Mouse (Mus musculus) lung, postnatal 4 days (tissue): Measurements from ENCODE around the gene Ssh1.

Experiments used
- DNase-seq, 2 experiments: peaks; one replicate each; pipeline ENCODE4 v3.0.0; 2021

Gene Ssh1

DNA sequence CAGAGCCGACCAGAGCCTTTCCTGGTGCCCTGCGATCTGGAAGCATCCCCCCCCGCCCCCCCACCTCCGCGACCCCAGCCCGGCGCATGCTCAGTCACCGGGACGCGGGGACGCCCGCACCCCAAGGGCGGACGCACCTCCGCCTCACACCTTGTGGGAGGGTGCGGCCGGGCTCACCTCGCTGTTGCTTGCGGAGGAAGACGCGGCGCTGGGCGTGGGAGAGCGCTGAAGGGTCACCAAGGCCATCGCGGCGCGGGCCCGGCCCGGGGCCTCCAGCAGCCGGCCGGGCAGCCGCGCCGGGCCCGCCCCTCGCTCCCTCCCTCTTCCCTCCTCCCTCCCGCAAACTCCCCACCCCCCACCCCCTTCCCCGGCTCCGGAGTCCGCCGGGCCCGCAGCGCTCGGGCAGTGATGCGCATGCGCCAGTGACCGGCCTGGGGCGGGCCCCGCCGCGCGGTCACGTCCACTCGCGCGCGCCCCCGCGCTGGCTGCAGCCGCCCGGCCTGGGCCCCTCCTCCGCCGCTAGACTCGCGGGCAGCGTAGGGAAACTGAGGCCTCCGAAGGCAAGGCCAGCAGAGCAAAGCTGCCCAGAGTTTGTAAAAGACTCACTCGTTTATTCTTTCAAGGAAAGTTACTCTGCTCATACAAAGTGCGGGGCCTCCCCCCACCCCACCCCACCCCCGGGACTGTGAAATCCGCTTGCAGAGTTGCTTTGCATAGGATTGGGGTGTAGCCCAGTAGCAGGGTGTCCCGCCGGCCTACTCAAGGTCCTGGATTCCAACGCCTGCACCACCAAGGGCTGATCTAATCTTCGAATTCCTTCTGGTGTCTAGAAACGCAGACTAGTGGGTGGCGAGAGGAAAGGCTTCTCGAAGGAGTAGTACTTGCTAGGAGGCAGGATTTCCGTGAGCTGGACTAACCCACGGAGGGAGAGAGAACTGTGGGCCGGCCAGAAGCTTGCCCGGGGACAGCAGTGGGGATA is at the start of gene Ssh1:
TSS of gene Ssh1 (minus strand) at position 408 of the 979 bp plus-strand sequence.
- DNase-seq = peak; percentile 93 to 96

DNA sequence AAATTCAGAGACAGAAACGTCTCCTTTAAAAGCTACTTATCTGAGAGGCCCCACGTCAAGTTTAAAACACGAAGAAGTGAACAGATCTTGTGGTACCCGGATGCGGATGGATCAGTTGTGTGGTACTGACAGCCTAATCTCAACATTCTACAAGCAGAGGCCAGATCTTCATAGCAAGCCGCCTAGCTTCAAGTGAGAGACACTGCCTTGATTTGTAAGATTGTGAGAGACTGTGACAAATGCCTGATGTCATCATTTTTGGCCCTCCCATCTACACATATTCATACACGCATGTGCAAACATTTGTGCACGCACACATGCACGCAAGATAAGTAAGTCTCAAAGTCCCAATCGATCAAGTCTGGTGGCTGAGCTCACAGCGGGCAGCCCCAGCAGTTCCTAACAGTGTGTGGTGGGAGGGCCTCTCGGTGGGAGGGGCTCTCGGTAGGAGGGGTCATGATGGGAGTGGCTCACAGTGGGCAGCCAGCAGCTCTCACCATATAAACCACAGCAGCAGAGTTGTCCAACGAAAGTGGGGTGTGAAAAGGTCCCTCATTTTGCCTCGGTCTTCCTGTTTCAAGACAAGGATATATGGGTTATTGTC is 47.7 kb upstream of the Ssh1 start:
- peak; percentile 69 to 71 for DNase-seq

DNA sequence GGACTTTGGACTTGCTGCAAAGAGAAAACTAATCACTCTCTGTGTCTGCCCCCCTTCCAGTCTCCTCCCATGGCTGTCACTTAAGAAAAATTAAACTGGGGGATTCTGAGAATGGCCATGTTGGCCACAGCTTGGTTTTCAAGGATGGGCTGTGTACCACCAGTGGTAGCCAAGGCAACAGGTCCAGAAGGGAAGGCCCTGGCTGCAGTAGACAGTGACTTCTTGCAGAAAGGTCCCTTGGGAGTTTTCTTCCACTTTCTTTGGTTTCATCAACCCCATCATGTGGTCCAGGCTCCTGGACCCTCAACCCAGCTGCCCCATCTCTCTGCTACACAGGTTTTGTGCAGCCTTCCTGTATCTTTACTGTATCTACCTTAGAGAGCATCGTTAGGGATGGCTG is 47.2 kb upstream of the Ssh1 start:
- no peak for DNase-seq

DNA sequence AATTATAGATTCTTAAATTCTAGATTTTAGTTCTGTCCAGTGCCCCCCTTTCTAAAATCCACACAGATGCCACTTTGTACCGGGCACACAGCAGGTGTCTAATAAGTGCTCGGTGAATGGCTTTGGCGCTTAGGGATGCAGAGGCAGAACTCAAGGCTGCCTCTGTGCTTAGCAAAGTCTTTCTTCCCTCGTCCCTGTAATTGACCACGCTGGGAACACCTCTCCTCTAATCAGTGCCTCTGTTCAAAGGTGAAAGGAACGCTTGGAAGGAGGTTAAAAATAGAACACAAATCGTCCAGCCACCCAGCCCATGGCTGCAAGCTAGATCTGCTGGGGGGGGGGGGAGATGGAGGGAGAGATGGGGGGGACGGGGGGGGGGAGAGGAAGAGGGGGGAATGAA is 46.8 kb upstream of the Ssh1 start:
- no peak for DNase-seq

DNA sequence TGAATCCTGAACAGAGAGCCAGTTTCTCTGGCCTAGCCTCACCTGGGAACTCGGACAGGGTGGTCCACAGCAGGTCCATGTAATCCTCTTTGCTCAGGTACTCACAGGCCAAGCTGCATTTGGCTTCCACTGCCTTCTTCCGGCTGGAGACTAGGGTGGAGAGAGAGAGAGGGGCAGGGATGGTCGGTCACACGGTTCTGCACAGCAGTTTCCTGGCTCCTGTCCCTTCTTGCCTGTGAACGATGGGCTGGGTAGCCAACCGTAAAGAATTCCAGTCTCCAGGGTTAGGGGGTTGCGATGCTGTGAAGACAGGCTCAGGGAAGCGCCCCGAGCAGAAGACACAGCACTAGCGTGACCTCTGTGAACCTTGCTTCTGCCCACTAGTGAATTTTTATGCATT is 41.4 kb upstream of the Ssh1 start:
- no peak for DNase-seq

DNA sequence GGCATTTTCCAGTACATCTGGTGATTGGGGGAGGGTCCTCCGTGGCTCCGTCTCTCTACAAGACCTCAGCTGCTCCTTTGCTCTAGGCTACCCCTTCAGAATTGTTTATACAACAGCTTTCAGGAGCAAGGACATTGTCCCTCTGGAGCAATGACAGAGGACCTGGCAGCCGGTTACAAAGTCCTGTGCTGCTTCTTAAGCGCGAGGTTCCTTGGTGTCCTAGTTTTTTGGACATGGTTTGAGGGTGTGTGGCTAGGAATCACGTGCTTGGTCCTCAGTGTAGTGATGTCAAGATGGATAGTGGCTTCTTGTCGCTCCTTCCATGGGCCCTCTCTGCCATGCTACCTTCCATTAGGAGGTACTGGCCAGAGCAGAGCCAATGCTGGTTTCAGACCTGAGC is 40.7 kb upstream of the Ssh1 start:
- DNase-seq = no peak

DNA sequence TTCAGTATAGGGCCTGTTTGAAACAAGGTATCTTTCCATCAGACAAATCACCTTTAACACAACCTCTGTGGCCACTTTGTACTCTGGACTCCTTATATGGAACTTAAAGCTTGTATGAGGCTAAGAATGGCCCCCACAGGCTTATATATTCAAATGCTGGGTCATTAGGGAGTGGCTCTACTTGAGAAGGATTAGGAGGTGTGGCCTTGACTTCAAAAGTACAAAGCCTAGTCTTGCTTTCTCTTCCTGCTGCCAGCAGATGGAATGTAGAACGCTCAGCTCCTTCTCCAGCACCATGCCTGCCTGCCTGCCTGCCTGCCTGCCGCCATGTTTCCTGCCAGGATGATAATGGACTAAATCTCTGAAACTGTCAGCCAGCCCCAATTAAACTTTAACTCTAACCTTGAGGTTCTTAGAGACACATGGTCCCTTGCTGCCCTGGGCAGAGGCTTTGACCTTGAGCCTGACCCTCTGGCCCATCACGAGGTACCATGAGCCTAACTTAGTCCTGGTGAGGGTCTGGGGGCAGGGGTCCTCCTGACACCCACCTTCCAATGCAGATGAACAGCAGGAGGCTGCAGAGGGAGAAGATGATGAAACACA is 38.6 kb upstream of the Ssh1 start:
- DNase-seq = no peak

DNA sequence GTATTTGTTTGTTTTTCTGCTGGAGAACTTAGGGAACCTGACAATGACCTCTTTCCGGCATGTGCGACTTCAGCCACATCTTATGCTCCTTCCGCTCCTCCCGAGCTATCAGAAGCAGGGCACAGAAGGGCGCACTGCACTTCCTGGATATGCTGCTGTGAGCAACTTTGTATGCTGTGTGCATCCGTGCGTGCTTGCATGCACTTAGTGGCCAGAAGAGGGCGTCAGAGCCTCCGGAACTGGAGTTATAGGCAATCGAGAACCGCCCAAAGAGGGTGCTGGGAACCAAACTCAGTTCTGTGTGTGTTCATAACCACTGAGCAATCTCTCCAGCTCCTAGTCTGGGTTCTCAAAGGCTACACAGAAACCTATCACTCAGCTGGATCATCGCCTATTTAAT is 37.0 kb upstream of the Ssh1 start:
- no peak for DNase-seq

DNA sequence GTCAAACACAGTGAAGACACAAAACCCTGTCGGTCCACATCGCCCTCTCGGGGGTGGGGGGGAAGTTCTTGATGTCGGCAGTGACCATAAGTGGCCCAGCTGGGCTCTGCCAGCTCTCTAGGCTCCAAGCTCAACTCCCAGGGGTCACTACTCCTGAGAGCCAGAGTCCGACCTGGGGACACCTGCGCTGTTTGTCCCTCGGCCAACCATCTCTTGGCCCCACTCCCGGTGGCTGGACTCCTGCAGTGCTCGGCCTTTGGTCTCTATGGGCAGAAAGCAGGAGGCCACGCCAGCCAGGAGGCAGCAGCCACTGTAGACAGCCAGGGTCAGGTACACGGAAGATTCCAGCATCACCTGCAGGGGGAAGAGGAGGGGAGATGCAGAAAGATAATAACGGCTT is 34.4 kb upstream of the Ssh1 start:
- no peak for DNase-seq

DNA sequence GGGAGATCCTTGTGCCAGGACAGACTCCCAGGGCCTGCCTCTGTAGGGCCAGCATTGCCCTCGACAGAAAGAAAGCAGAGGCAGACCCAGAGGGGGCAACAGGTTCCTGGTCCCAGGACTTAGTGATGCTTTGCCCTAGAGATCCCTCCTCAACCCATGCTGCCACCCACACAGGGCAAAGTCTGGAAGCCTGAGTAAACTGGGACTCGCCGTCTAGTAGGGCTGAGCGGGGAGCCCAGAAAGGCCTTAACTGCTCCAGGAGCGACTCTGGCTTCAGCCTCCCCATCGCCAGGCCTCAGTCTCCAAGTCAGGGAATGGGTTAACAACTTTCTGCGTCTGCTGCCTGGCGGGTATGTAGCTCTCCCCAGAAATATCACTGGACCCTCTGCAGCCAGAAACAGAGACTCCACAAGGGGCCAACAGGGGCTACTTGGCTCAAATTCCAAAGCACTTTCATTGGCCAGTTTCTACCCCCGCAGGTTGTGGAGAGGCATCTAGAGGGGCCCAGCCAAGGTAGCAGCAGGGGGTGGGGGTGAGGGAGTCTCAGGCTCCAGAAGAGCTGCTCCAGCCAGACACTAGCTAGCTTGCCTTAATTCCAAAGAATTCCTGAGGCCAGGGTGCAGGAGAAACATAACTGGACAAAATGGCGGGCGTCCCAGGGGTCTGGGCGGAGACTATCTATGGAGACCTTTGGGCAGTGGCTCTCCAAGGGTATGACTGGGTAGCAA is 33.7 kb upstream of the Ssh1 start:
- no peak for DNase-seq

DNA sequence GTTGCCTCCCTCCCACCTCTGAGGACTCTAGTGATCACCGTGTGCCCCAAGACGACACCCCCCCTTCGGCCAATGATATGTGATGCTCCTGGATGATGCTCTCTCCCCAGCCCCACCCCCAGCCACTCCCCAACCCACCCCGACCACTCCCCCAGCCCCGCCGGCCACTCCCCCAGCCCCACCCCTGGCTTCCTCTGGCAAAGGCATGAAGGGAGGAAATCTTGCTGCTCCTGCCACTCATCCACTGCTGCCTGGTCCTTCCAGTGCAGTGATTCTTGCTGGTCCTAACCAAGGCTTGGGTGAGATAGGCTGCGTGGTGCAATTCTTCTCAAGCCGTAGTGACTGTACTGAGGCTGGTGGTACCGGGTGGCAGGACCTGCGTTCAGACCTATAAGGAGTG is 31.2 kb upstream of the Ssh1 start:
- no peak for DNase-seq

DNA sequence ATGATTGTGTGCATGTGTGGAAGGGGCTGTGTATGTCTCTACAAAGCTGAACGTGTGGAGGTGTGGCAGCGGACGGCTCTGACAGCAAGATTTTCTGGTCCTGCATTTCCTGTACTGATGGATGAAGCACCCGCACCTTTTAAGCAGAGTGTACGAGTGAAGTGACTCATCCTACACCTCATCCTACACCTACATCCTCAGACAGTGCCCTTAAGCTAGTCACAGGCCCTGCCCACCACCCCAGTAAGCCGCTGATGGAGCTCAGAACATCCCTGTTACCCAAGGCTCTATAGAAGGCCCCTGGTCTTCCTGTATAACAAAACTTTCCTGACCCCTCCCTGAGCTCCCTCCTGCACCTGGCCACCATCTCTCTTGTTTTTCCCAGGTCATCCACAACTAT is 30.7 kb upstream of the Ssh1 start:
- DNase-seq = no peak

DNA sequence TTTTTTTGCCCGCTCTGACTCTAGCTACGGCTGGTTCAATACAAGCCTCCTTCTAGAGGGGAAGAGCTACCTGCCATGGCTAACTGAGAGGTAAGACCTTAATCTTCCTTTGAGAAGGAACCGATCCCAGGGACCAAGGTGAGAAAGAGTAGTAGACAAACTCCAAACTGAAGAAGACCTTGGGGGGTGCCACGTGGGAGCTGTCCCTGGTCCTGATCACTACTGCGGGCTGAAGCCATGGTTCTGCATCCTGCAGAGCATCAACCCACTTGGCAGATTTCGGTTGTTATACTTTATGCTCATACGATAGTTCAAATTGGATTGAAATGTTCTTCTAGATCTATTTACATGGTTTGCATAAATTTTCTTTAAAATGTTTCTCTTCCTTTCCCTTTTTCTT is 21.4 kb upstream of the Ssh1 start:
- no peak for DNase-seq

DNA sequence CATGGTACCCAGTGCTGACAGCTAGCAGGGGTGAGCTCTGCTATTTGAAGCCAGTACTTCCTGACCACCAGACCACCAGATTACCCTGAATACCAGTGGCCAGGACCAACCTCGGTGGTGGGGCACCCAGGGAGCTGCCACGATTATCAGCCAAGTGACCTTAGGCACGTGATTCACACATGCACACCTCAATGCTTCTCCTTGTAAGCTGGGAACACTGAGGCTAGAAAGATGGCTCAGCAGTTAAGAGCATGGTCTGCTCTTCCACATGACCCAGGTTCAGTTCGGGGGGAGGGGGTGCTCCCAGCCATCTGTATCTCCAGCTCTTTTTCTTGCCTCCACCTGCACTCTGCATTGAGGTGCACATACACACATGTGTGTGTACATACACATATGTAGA is 15.4 kb upstream of the Ssh1 start:
- DNase-seq = no peak

DNA sequence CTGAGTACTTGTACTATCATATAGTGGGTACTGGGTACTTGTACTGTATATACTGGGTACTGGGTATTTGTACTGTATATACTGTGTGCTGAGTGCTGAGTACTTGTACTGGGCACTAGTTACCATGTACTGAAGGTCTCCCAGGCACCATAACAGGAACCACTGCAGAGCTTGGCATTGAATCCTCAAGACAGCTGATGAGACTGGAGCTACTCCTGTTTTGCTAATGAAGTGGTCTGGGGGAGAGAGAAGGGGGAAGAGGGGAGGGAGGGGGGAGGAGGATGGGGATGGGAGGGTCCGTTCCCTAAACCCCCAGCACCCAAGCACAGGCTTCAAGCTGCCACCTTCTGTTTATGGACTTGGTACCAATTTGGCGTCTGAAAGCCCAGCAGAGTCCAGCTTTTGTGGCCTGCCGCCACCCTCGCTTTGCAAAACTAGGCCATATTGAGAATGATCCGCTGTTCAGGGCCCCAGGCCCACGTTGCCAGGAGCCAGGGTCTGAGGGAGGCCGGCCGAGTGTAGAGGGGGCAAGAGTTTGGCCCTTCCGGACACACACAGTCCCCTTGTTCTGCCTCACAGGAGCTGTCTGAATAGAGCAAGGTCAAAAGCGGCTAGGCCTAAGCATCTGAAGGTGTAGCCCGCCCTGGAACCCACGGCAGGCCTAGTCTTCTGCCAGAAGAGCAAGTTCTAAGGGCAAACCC is 14.2 kb upstream of the Ssh1 start:
- DNase-seq = no peak

DNA sequence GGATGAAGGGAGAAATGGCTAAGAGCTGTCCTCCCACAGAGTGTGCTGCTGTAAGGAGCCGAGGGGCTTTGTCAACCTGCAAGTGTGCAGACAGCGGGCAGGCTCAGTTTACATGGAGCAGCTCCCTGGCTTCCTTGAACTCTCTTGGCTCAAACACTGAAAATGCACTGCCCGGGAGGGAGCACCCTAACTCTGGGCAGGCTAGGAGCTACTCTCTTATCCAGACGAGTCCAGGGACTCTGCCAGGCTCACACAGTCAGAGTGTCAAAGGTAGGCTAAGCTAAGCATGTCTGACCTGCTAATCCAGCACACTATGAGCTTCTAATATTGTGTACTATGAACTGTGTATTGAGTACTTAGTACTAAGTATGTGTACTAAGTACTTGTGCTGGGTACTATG is 13.3 kb upstream of the Ssh1 start:
- DNase-seq = no peak

DNA sequence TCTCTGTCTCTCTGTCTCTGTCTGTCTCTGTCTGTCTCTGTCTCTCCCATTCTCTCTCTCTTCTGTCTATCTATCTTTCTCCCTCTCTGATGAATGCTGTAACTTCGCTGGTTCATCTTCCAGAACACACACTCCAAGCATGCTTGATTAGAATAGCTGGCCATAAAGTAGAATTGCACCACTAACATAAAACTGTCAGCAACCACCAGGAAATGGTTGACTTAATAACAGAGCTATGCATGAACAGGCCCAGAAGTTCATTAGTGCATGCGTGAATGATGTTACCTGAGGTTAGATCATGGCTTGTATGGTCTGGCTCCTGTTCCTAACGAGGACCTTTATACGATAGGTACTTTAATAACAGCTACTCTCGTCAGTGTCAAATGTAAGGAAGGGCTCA is 11.4 kb upstream of the Ssh1 start:
- no peak for DNase-seq

DNA sequence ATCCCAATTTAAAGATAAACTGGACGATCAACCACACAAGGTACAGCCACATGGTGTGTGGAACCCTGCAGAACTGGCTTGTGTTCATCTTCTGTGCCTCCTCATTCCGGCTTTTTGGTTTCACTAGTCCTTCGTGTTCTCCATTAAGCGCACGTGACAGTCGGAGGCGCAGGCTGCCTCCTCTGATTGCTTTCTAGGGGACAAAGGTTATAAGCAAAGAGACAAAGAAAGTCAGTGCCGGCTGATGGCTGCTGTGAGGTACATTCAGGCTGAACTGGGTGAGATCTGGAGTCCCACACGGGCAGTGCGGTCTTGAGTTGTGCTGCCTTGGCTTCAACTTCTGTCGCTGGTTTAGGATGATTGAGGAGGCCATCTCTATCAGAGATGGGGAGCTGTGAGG is 10.9 kb upstream of the Ssh1 start:
- no peak for DNase-seq

DNA sequence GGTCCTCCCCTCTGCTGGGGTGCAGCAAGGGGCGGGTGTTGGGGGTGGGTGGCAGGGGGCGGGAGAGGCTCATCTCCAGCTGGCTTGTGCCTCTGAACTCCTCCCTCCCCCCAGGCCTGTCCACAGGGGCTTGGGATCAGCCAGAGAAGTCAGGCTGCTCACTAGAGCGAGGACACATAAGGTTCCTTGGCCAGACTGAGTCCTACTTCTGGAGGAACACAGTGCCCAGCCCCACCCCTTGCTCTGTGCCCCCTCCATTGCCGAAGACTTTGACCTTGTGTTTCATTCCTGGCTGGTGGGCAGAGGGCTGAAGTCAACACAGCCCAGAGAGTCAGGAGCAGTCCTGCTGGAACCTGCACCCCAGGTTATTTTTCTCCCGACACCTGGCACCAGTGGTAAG is 9.8 kb upstream of the Ssh1 start, which contains the start of gene Dao:
TSS of gene Dao (plus strand) at position 162 of the 400 bp plus-strand sequence.
- no peak for DNase-seq

DNA sequence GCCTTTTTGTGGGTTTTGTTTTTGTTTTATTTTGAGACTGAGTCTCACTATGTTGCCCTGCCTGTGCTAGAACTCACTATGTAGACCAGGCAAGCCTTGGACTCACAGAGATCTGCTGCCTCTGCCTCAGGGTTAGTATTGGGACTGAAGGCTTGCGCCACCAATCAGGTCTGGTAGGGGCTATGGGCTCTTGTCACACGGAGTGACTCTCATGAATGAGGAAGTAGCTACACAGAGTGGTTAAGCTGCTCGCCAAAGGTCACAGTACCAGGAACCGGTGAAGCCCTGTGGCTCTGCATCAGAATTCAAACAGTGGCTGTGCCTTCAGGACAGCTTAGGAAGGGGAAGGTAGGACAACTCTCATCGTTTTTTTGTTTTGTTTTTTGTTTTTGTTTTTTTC is 5.7 kb upstream of the Ssh1 start:
- peak; percentile 47 to 52 for DNase-seq

DNA sequence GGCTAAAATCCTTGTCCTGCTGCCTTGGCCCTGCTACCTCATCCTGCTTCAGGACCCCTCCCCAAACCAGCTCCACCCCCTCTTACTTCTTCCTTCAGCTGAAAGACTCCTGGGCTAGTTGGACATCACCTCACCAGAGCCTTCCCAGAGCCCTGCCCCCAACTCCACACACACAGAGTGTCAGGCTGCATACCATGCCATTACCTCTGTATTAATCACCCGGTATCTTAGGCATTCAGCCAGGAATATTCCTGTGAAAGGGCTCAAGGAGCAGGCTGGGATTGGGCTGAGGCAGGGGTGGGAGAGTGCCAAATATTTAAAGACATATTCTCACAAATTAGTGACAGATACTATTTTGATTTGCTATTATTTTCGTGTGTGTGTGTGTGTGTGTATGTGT is 2.8 kb upstream of the Ssh1 start:
- DNase-seq = no peak

DNA sequence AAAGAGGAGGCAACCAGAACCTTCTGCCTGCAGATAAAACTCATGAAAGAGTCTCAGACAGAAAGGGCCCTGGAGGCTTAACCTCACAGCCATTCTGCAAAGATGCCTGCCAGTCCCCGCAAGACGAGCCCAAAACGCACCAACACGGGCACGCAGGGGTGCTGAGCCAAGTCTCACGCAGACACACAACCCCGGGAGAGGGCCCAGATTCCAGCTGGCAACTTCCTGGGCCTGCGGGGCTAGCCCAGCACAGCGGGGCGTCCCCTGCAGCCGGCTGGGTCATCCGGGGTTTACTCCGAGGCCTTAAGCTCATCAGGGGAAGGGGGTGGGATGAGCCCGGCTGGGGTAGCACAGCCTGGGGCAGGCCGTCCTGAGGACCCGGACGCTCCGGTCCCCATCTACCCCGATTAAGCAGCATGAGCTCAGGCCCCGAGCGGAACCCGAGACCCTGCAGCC is 635 bp downstream of the Ssh1 start:
- peak; percentile 59 to 72 for DNase-seq
